Mouse (Mus musculus): ENCODE results near the gene Zfp990. TPM values are rescaled to one million over a fixed set of nuclear protein-coding genes. Genes with fewer than 3 reads are reported as not detected.
"Not testable (repeated sequence)": the region's sequence is repeated elsewhere in the genome, so short reads cannot be mapped to it uniquely, and the experiment has no call there.

Zfp990 gene
- polyA plus RNA-seq, 1 experiment from 2014 or later: 0.20 TPM

GRCm38 (mm10) chr4:145517391-145517790 is 6.8 kb downstream of the Zfp990 start:
- H3K27ac ChIP-seq (ENCODE audit: low read depth, low read length); ATAC-seq (ENCODE audit: low FRiP score, low TSS enrichment); H3K4me3 ChIP-seq (ENCODE audit: low read length); H3K9me3 ChIP-seq (ENCODE audit: control insufficient read depth, low read length); H3K4me2 ChIP-seq (replicated peaks; ENCODE audit: low read depth, low read length); H3K4me1 ChIP-seq (ENCODE audit: control insufficient read depth, insufficient read depth, low read length); H3K36me3 ChIP-seq (ENCODE audit: control insufficient read depth, insufficient read depth, low read length); H3K27me3 ChIP-seq (ENCODE audit: control insufficient read depth, insufficient read depth, low read length); H3K9ac ChIP-seq (ENCODE audit: low read depth, low read length): not testable (repeated sequence)
- WGBS: 100% methylated on average over 1 of the region's 1 CpGs

- H3K4me2 ChIP-seq (replicated peaks; ENCODE audit: low read depth, low read length): not testable (repeated sequence)
These were observed 33.3 kb downstream of the Zfp990 start for GRCm38 (mm10) chr4:145543861-145544260.

GRCm38 (mm10) chr4:145545106-145545505 is 34.5 kb downstream of the Zfp990 start:
- WGBS: 23% methylated on average over 2 of the region's 2 CpGs
- not testable (repeated sequence) for H3K4me1 ChIP-seq (ENCODE audit: control insufficient read depth, insufficient read depth, low read length); H3K27me3 ChIP-seq (ENCODE audit: control insufficient read depth, insufficient read depth, low read length); H3K4me3 ChIP-seq (ENCODE audit: low read length); ATAC-seq (ENCODE audit: low FRiP score, low TSS enrichment); H3K36me3 ChIP-seq (ENCODE audit: control insufficient read depth, insufficient read depth, low read length); H3K4me2 ChIP-seq (replicated peaks; ENCODE audit: low read depth, low read length); H3K9ac ChIP-seq (ENCODE audit: low read depth, low read length); H3K27ac ChIP-seq (ENCODE audit: low read depth, low read length)
- peaks cover 11% of the 10 kb centered on the region; the same call in 1 of the 2 replicates for H3K9me3 ChIP-seq (ENCODE audit: control insufficient read depth, low read length)

More at GRCm38 (mm10) chr4:145543861-145544260, 33.3 kb downstream of the Zfp990 start:
- 80% methylated on average over 5 of the region's 5 CpGs for WGBS
- not testable (repeated sequence) for H3K27me3 ChIP-seq (ENCODE audit: control insufficient read depth, insufficient read depth, low read length); H3K4me1 ChIP-seq (ENCODE audit: control insufficient read depth, insufficient read depth, low read length); H3K27ac ChIP-seq (ENCODE audit: low read depth, low read length); H3K4me3 ChIP-seq (ENCODE audit: low read length); H3K36me3 ChIP-seq (ENCODE audit: control insufficient read depth, insufficient read depth, low read length); H3K9ac ChIP-seq (ENCODE audit: low read depth, low read length); ATAC-seq (ENCODE audit: low FRiP score, low TSS enrichment)
- peaks cover 15% of the 10 kb centered on the region; the same call in 1 of the 2 replicates for H3K9me3 ChIP-seq (ENCODE audit: control insufficient read depth, low read length)

- not testable (repeated sequence) for H3K27me3 ChIP-seq (ENCODE audit: control insufficient read depth, insufficient read depth, low read length); ATAC-seq (ENCODE audit: low FRiP score, low TSS enrichment); H3K36me3 ChIP-seq (ENCODE audit: control insufficient read depth, insufficient read depth, low read length); H3K4me2 ChIP-seq (replicated peaks; ENCODE audit: low read depth, low read length); H3K27ac ChIP-seq (ENCODE audit: low read depth, low read length); H3K9ac ChIP-seq (ENCODE audit: low read depth, low read length); H3K4me1 ChIP-seq (ENCODE audit: control insufficient read depth, insufficient read depth, low read length); H3K4me3 ChIP-seq (ENCODE audit: low read length)
- 80% methylated on average over 6 of the region's 6 CpGs for WGBS
- H3K9me3 ChIP-seq (ENCODE audit: control insufficient read depth, low read length): peaks cover 11% of the 10 kb centered on the region; the same call in 1 of the 2 replicates
These were observed 35.3 kb downstream of the Zfp990 start for GRCm38 (mm10) chr4:145545734-145546349.

- not testable (repeated sequence) for H3K27me3 ChIP-seq (ENCODE audit: control insufficient read depth, insufficient read depth, low read length); ATAC-seq (ENCODE audit: low FRiP score, low TSS enrichment); H3K4me3 ChIP-seq (ENCODE audit: low read length); H3K27ac ChIP-seq (ENCODE audit: low read depth, low read length); H3K4me2 ChIP-seq (replicated peaks; ENCODE audit: low read depth, low read length); H3K4me1 ChIP-seq (ENCODE audit: control insufficient read depth, insufficient read depth, low read length); H3K9ac ChIP-seq (ENCODE audit: low read depth, low read length); H3K36me3 ChIP-seq (ENCODE audit: control insufficient read depth, insufficient read depth, low read length); H3K9me3 ChIP-seq (ENCODE audit: control insufficient read depth, low read length)
- WGBS: 97% methylated on average over 3 of the region's 3 CpGs
These were observed 35.9 kb downstream of the Zfp990 start for GRCm38 (mm10) chr4:145546477-145546876.

- WGBS: 82% methylated on average over 1 of the region's 1 CpGs
- Histone ChIP-seq H3K27ac (ENCODE audit: low read depth, low read length) (no peak overlapping the region), H3K9me3 (ENCODE audit: control insufficient read depth, low read length) (peaks cover 4% of the 10 kb centered on the region; the same call in 1 of the 2 replicates), H3K27me3 (ENCODE audit: control insufficient read depth, insufficient read depth, low read length) (no peaks in the 10 kb centered on the region), H3K9ac (ENCODE audit: low read depth, low read length) (no peak overlapping the region), H3K4me2 (replicated peaks; ENCODE audit: low read depth, low read length) (no peak overlapping the region), H3K4me3 (ENCODE audit: low read length) (no peak overlapping the region), H3K36me3 (ENCODE audit: control insufficient read depth, insufficient read depth, low read length) (no peaks in the 10 kb centered on the region), H3K4me1 (ENCODE audit: control insufficient read depth, insufficient read depth, low read length) (no peaks in the 10 kb centered on the region)
- no peak for ATAC-seq (ENCODE audit: low FRiP score, low TSS enrichment)
These were observed 46.1 kb downstream of the Zfp990 start for GRCm38 (mm10) chr4:145556680-145557079.

GRCm38 (mm10) chr4:145559505-145560099 is 49.0 kb downstream of the Zfp990 start:
- ATAC-seq (ENCODE audit: low FRiP score, low TSS enrichment): no peak
- Histone ChIP-seq H3K4me2 (replicated peaks; ENCODE audit: low read depth, low read length) (no peak overlapping the region), H3K9me3 (ENCODE audit: control insufficient read depth, low read length) (peaks cover 7% of the 10 kb centered on the region; the same call in 1 of the 2 replicates), H3K27me3 (ENCODE audit: control insufficient read depth, insufficient read depth, low read length) (no peaks in the 10 kb centered on the region), H3K27ac (ENCODE audit: low read depth, low read length) (no peak overlapping the region), H3K4me3 (ENCODE audit: low read length) (no peak overlapping the region), H3K9ac (ENCODE audit: low read depth, low read length) (no peak overlapping the region), H3K36me3 (ENCODE audit: control insufficient read depth, insufficient read depth, low read length) (no peaks in the 10 kb centered on the region), H3K4me1 (ENCODE audit: control insufficient read depth, insufficient read depth, low read length) (no peaks in the 10 kb centered on the region)
- 47% methylated on average over 3 of the region's 3 CpGs for WGBS

GRCm38 (mm10) chr4:145564111-145564821 is 53.7 kb downstream of the Zfp990 start:
- no peak overlapping the region for H3K27ac ChIP-seq (ENCODE audit: low read depth, low read length)
- no peak overlapping the region for H3K4me2 ChIP-seq (replicated peaks; ENCODE audit: low read depth, low read length)
- ATAC-seq (ENCODE audit: low FRiP score, low TSS enrichment): no peak
- peaks cover 7% of the 10 kb centered on the region; the same call in 1 of the 2 replicates for H3K9me3 ChIP-seq (ENCODE audit: control insufficient read depth, low read length)
- H3K4me1 ChIP-seq (ENCODE audit: control insufficient read depth, insufficient read depth, low read length): no peaks in the 10 kb centered on the region
- no peak overlapping the region for H3K4me3 ChIP-seq (ENCODE audit: low read length)
- WGBS: 73% methylated on average over 3 of the region's 3 CpGs
- no peaks in the 10 kb centered on the region for H3K27me3 ChIP-seq (ENCODE audit: control insufficient read depth, insufficient read depth, low read length)
- no peak overlapping the region for H3K9ac ChIP-seq (ENCODE audit: low read depth, low read length)
- no peaks in the 10 kb centered on the region for H3K36me3 ChIP-seq (ENCODE audit: control insufficient read depth, insufficient read depth, low read length)

GRCm38 (mm10) chr4:145570461-145570860 is 59.9 kb downstream of the Zfp990 start:
- not testable (repeated sequence) for H3K9ac ChIP-seq (ENCODE audit: low read depth, low read length); H3K27me3 ChIP-seq (ENCODE audit: control insufficient read depth, insufficient read depth, low read length); H3K9me3 ChIP-seq (ENCODE audit: control insufficient read depth, low read length); H3K36me3 ChIP-seq (ENCODE audit: control insufficient read depth, insufficient read depth, low read length); ATAC-seq (ENCODE audit: low FRiP score, low TSS enrichment); H3K4me2 ChIP-seq (replicated peaks; ENCODE audit: low read depth, low read length); H3K27ac ChIP-seq (ENCODE audit: low read depth, low read length); H3K4me1 ChIP-seq (ENCODE audit: control insufficient read depth, insufficient read depth, low read length); H3K4me3 ChIP-seq (ENCODE audit: low read length)
- WGBS: 85% methylated on average over 7 of the region's 10 CpGs

All from kidney, embryonic 14.5 days (tissue).